8 mouse cellular contexts compared by ENCODE assay signal in the genomic region with DNA sequence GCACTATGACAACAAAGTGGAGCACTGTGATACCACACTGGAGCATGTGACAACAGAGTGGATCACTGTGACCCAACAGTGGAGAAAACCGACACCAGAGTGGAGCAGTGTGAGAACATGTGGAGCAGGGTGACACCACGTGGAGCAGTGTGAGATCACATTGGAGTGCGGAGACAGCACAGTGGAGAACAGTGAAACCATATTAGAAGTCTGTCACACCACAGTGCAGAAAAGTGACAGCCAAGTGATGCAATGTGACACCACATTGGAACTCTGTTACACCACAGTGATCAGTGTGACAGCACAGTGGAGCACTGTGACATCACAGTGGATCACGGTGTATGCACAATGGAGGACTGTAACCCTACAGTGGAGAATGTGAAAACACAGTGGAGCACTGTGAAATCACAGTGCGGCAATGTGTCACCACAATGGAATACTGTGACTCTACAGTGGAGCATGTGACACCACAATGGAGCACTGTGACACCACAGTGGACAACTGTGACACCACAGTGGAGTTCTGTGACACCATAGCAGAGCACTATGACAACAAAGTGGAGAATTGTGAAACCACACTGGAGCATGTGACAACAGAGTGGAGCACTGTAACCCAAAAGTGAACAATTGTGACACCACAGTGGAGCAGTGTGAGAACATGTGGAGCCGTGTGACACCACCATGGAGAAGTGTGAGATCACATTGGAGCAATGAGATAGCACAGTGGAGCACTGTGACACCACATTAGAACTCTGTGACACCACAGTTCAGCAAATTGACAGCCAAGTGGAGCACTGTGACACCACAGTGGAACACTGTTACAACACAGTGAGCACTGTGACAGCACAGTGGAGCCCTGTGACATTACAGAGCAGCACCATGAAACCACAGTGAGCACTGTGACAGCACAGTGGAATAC.
DNase-seq lines count a peak whose midpoint lies in the region; ATAC-seq and TF ChIP-seq lines count a peak whose summit lies in the region.

No protein-coding gene starts in this region.

- ATAC-seq in forebrain, embryonic 11.5 days (replicated peaks; ENCODE audit: low FRiP score) = peak; percentile 13
- ATAC-seq in lung, embryonic 16.5 days (ENCODE audit: low read depth) = peak; percentile 13; the same call in 1 of the 2 replicates
- 0 out of 2 replicates have a peak, but pooled peaks have one; percentile 6 for ATAC-seq in hindbrain, postnatal 0 days
- 0 out of 2 replicates have a peak, but pooled peaks have one; percentile 29 for ATAC-seq in neural tube, embryonic 13.5 days (ENCODE audit: low read depth)
- no peak for ATAC-seq in megakaryocyte-erythroid progenitor cell, adult 5-6 weeks (replicated peaks; ENCODE audit: low FRiP score, low TSS enrichment, poor library complexity, severe bottlenecking)

- H3K27me3 ChIP-seq in forebrain, embryonic 11.5 days (ENCODE audit: control insufficient read depth, insufficient read depth, low read length) = no peaks in the 10 kb centered on the region
- no peaks in the 10 kb centered on the region for H3K27me3 ChIP-seq in forebrain, embryonic 10.5 days (ENCODE audit: poor library complexity, severe bottlenecking)
- no peaks in the 10 kb centered on the region for H3K27me3 ChIP-seq in lung, embryonic 16.5 days (ENCODE audit: control insufficient read depth, insufficient read depth, low read depth, low read length)
- H3K27me3 ChIP-seq in hindbrain, postnatal 0 days (ENCODE audit: insufficient read depth, low read length) = no peaks in the 10 kb centered on the region
- no peaks in the 10 kb centered on the region for H3K27me3 ChIP-seq in neural tube, embryonic 13.5 days

- no peaks in the 10 kb centered on the region; the same call in 1 of the 2 replicates for H3K36me3 ChIP-seq in forebrain, embryonic 11.5 days (ENCODE audit: control insufficient read depth, insufficient read depth, low read length)
- no peaks in the 10 kb centered on the region for H3K36me3 ChIP-seq in forebrain, embryonic 10.5 days (replicated peaks)
- H3K36me3 ChIP-seq in lung, embryonic 16.5 days (ENCODE audit: control insufficient read depth, insufficient read depth, low read length) = no peaks in the 10 kb centered on the region
- no peaks in the 10 kb centered on the region for H3K36me3 ChIP-seq in hindbrain, postnatal 0 days (ENCODE audit: insufficient read depth, low read length)
- H3K36me3 ChIP-seq in neural tube, embryonic 13.5 days = 0 out of 2 replicates have a peak, but pooled peaks cover 4% of the 10 kb centered on the region

- no peak overlapping the region for H3K4me2 ChIP-seq in forebrain, embryonic 11.5 days (ENCODE audit: low read depth, low read length, severe bottlenecking)
- no peak overlapping the region for H3K4me2 ChIP-seq in lung, embryonic 16.5 days (ENCODE audit: low read depth, low read length)
- no peak overlapping the region for H3K4me2 ChIP-seq in hindbrain, postnatal 0 days (ENCODE audit: low read depth, low read length)
- H3K4me2 ChIP-seq in neural tube, embryonic 13.5 days = no peak overlapping the region

- H3K4me1 ChIP-seq in forebrain, embryonic 11.5 days (replicated peaks; ENCODE audit: control insufficient read depth, insufficient read depth, low read length) = no peaks in the 10 kb centered on the region
- no peaks in the 10 kb centered on the region for H3K4me1 ChIP-seq in forebrain, embryonic 10.5 days
- H3K4me1 ChIP-seq in lung, embryonic 16.5 days (replicated peaks; ENCODE audit: control insufficient read depth, insufficient read depth, low read length) = no peaks in the 10 kb centered on the region
- no peaks in the 10 kb centered on the region for H3K4me1 ChIP-seq in hindbrain, postnatal 0 days (ENCODE audit: insufficient read depth, low read length)
- no peaks in the 10 kb centered on the region for H3K4me1 ChIP-seq in neural tube, embryonic 13.5 days (replicated peaks)

- no peak overlapping the region for H3K4me3 ChIP-seq in forebrain, embryonic 11.5 days (ENCODE audit: low read depth, low read length)
- H3K4me3 ChIP-seq in forebrain, embryonic 10.5 days = no peak overlapping the region
- no peak overlapping the region for H3K4me3 ChIP-seq in lung, embryonic 16.5 days (ENCODE audit: low read length)
- H3K4me3 ChIP-seq in hindbrain, postnatal 0 days (ENCODE audit: low read length) = no peak overlapping the region
- no peak overlapping the region for H3K4me3 ChIP-seq in neural tube, embryonic 13.5 days

- WGBS in forebrain, embryonic 11.5 days = 85% methylated on average over 6 of the region's 6 CpGs
- 84% methylated on average over 6 of the region's 6 CpGs for WGBS in forebrain, embryonic 10.5 days
- 80% methylated on average over 6 of the region's 6 CpGs for WGBS in lung, embryonic 16.5 days
- WGBS in hindbrain, postnatal 0 days = 86% methylated on average over 6 of the region's 6 CpGs
- WGBS in neural tube, embryonic 13.5 days = 85% methylated on average over 6 of the region's 6 CpGs

- no peak for TF ChIP-seq CTCF in hindbrain, postnatal 0 days (IDR thresholded peaks at IDR 0.05; ENCODE audit: low read depth)

- H3K9ac ChIP-seq in forebrain, embryonic 11.5 days (ENCODE audit: low read length) = no peak overlapping the region
- H3K9ac ChIP-seq in lung, embryonic 16.5 days (ENCODE audit: low read length) = no peak overlapping the region
- H3K9ac ChIP-seq in hindbrain, postnatal 0 days (replicated peaks; ENCODE audit: low read length) = no peak overlapping the region
- H3K9ac ChIP-seq in neural tube, embryonic 13.5 days = no peak overlapping the region

- H3K9me3 ChIP-seq in forebrain, embryonic 11.5 days (ENCODE audit: control insufficient read depth, low read length) = peaks cover 72% of the 10 kb centered on the region
- H3K9me3 ChIP-seq in forebrain, embryonic 10.5 days = peaks cover 93% of the 10 kb centered on the region
- H3K9me3 ChIP-seq in lung, embryonic 16.5 days (ENCODE audit: control insufficient read depth, low read length) = peaks cover 50% of the 10 kb centered on the region
- H3K9me3 ChIP-seq in hindbrain, postnatal 0 days (ENCODE audit: low read length) = peaks cover 73% of the 10 kb centered on the region
- H3K9me3 ChIP-seq in neural tube, embryonic 13.5 days = peaks cover 89% of the 10 kb centered on the region

- H3K27ac ChIP-seq in forebrain, embryonic 11.5 days (ENCODE audit: low read depth, low read length) = no peak overlapping the region
- H3K27ac ChIP-seq in forebrain, embryonic 10.5 days = no peak overlapping the region
- H3K27ac ChIP-seq in lung, embryonic 16.5 days (ENCODE audit: low read length) = no peak overlapping the region
- no peak overlapping the region for H3K27ac ChIP-seq in hindbrain, postnatal 0 days
- no peak overlapping the region for H3K27ac ChIP-seq in neural tube, embryonic 13.5 days (replicated peaks)

- DNase-seq in forebrain, embryonic 11.5 days (ENCODE audit: low spot score) = peak; percentile 51
- no peak for DNase-seq in forebrain, embryonic 10.5 days (ENCODE audit: extremely low spot score, low spot score)
- no peak for DNase-seq in lung, postnatal 14 days
- no peak for DNase-seq in hindbrain, postnatal 0 days (ENCODE audit: low spot score)
- DNase-seq in adrenal gland, adult 8-10 months = no peak
